Mouse (Mus musculus): Measurements from ENCODE around the gene Htra3. TPM values are rescaled to one million over a fixed set of nuclear protein-coding genes. Genes with fewer than 3 reads are reported as not detected.

The Htra3 gene
- polyA plus RNA-seq, 1 experiment = 9.8 TPM

DNA sequence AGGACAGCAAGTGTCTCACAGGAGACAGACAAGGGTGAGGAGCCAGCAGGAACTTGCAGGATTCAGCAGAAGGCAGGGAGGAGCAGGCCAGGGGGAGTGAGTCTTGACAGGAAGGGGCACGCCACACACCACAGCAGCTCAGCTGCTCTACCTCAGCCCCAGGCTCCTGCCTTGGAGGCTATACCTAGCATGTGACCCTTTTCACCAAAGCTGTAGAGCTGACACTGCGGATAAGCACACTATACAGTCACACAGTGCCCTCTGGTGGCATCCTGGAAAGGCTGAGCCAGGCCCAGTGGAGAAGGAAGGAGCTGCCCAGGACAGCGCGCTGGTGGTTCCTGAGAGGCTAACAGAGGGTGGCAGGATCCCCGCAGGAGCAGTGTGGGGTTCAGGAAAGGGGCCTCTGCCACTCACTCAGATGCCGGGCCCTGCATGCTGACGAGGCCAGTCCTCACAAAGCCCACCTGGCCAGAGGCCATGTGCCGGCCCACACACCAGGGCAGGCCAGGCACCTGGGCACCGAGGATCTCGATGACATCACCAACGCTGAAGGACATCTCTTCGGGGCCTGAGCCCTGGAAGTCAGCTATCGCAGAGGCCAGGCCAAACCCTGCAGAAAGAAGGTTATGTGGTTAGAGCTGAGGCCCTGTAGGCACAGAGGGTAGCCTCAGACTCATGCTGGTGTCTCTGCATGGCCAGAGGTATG lies 34.2 kb upstream of the Htra3 start:
- H3K36me3 ChIP-seq (ENCODE audit: control insufficient read depth, insufficient read depth, low read length) = peaks cover 11% of the 10 kb centered on the region; the same call in 1 of the 2 replicates
- H3K4me1 ChIP-seq (ENCODE audit: control insufficient read depth, insufficient read depth, low read length) = no peaks in the 10 kb centered on the region
- H3K27me3 ChIP-seq (replicated peaks; ENCODE audit: control insufficient read depth, insufficient read depth, low read length) = no peaks in the 10 kb centered on the region
- WGBS = 41% methylated on average over 13 of the region's 13 CpGs
- H3K27ac ChIP-seq (ENCODE audit: insufficient read depth, low read depth, low read length) = no peak overlapping the region
- no peak overlapping the region for H3K4me3 ChIP-seq (ENCODE audit: insufficient read depth, low read depth, low read length)
- DNase-seq = peak; percentile 63
- TF ChIP-seq CTCF (conservative IDR thresholded peaks at IDR 0.05; ENCODE audit: insufficient read depth, insufficient read length, low read depth, low read length) (peak; percentile 95), POLR2A (IDR thresholded peaks at IDR 0.05; ENCODE audit: low read depth, low read length) (no peak)

DNA sequence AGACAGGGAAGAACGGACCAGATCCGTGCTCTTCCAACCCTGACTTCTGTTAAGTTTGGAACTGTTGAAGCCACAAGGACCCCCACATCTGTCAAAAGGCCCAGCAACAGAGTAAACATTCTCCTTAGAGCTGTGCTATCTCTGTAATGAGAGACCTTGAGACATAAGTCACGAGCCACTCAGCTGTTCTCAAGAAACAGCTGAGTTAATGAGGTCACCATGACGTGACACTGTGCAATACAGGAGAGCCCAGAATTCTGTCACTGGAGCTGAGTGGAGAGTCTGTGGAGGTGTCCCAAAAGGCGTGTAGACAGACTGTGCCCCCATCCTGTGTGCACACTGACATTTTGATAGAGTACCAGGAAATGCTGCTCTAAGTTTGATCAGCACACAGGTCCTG lies 32.9 kb upstream of the Htra3 start:
- WGBS = 78% methylated on average over 5 of the region's 5 CpGs
- DNase-seq = no peak
- Histone ChIP-seq H3K27ac (ENCODE audit: insufficient read depth, low read depth, low read length) (no peak overlapping the region), H3K4me3 (ENCODE audit: insufficient read depth, low read depth, low read length) (no peak overlapping the region), H3K4me1 (ENCODE audit: control insufficient read depth, insufficient read depth, low read length) (no peaks in the 10 kb centered on the region), H3K27me3 (replicated peaks; ENCODE audit: control insufficient read depth, insufficient read depth, low read length) (no peaks in the 10 kb centered on the region), H3K36me3 (ENCODE audit: control insufficient read depth, insufficient read depth, low read length) (peaks cover 10% of the 10 kb centered on the region; the same call in 1 of the 2 replicates)
- TF ChIP-seq CTCF (conservative IDR thresholded peaks at IDR 0.05; ENCODE audit: insufficient read depth, insufficient read length, low read depth, low read length) (no peak), POLR2A (IDR thresholded peaks at IDR 0.05; ENCODE audit: low read depth, low read length) (no peak)

DNA sequence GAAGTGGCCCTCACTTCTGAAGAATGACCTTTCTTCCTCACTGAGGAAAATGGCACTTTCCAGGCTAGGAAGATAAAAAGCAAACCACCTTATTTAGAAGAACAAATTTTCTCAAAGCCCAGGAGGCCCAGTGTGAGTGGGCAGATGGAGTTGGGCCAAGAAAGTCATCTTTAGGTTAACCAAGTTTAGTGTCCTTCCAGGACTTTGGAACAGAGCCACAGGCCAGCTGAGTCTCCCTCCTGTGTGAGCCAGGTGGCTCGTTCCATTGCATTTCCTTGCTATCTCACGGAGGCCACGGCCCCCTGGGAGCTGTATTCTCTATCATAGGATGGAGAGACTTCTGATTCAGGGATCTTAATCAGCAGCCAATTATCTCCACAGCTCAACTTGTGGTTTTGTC lies 31.3 kb upstream of the Htra3 start:
- WGBS = 63% methylated on average over 3 of the region's 3 CpGs
- H3K36me3 ChIP-seq (ENCODE audit: control insufficient read depth, insufficient read depth, low read length) = peaks cover 4% of the 10 kb centered on the region
- no peak overlapping the region for H3K27ac ChIP-seq (ENCODE audit: insufficient read depth, low read depth, low read length)
- no peaks in the 10 kb centered on the region for H3K4me1 ChIP-seq (ENCODE audit: control insufficient read depth, insufficient read depth, low read length)
- no peaks in the 10 kb centered on the region for H3K27me3 ChIP-seq (replicated peaks; ENCODE audit: control insufficient read depth, insufficient read depth, low read length)
- TF ChIP-seq POLR2A (IDR thresholded peaks at IDR 0.05; ENCODE audit: low read depth, low read length) = no peak
- no peak for TF ChIP-seq CTCF (conservative IDR thresholded peaks at IDR 0.05; ENCODE audit: insufficient read depth, insufficient read length, low read depth, low read length)
- no peak for DNase-seq
- H3K4me3 ChIP-seq (ENCODE audit: insufficient read depth, low read depth, low read length) = no peak overlapping the region

DNA sequence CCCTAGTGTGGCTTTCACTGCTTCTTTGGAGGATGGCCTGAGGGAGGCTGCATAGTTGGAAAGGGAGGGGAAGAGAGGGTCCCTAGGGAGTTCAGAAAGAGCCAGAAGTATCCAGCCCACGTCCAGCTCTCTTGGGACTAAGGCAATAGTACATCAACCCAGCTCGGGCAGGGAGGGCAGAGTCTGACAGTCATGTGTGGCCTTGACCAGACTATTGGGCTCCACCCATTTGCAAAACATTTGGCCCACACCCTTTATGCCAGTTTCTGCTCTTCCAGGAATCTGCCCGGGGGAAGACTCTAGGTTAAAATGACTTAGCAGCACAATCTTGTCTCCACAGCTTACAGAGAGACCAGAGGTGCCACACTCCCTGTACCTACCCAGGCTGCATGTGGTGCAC lies 30.9 kb upstream of the Htra3 start:
- H3K4me1 ChIP-seq (ENCODE audit: control insufficient read depth, insufficient read depth, low read length) = no peaks in the 10 kb centered on the region
- no peaks in the 10 kb centered on the region for H3K27me3 ChIP-seq (replicated peaks; ENCODE audit: control insufficient read depth, insufficient read depth, low read length)
- DNase-seq = peak; percentile 65
- no peak overlapping the region for H3K4me3 ChIP-seq (ENCODE audit: insufficient read depth, low read depth, low read length)
- H3K36me3 ChIP-seq (ENCODE audit: control insufficient read depth, insufficient read depth, low read length) = peaks cover 4% of the 10 kb centered on the region
- WGBS = 32% methylated on average over 3 of the region's 3 CpGs
- no peak overlapping the region for H3K27ac ChIP-seq (ENCODE audit: insufficient read depth, low read depth, low read length)
- TF ChIP-seq CTCF (conservative IDR thresholded peaks at IDR 0.05; ENCODE audit: insufficient read depth, insufficient read length, low read depth, low read length) (no peak), POLR2A (IDR thresholded peaks at IDR 0.05; ENCODE audit: low read depth, low read length) (no peak)

DNA sequence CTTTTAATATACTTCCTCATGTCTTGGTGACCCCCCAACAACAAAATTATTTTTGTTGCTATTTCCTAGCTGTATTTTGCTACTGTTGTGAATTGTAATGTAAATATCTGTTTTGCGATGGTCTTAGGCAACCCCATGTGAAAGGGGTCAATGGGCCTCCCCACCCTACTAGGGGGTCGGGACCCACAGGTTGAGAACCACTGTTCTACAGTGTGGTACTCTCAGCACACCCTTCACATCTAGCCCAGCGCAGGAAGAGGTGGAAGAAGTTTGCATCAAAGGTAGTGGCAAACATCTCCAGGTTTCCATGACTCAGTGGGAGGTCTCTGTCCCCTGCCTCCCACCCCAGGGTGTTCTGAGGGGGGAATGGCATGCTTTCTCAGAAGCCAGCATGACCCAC lies 25.8 kb upstream of the Htra3 start:
- H3K36me3 ChIP-seq (ENCODE audit: control insufficient read depth, insufficient read depth, low read length) = no peaks in the 10 kb centered on the region; the same call in none of the 2 replicates
- 96% methylated on average over 3 of the region's 3 CpGs for whole genome bisulfite sequencing
- no peak for DNase-seq
- H3K27ac ChIP-seq (ENCODE audit: insufficient read depth, low read depth, low read length) = no peak overlapping the region
- no peaks in the 10 kb centered on the region for H3K4me1 ChIP-seq (ENCODE audit: control insufficient read depth, insufficient read depth, low read length)
- no peaks in the 10 kb centered on the region for H3K27me3 ChIP-seq (replicated peaks; ENCODE audit: control insufficient read depth, insufficient read depth, low read length)
- H3K4me3 ChIP-seq (ENCODE audit: insufficient read depth, low read depth, low read length) = no peak overlapping the region
- TF ChIP-seq CTCF (conservative IDR thresholded peaks at IDR 0.05; ENCODE audit: insufficient read depth, insufficient read length, low read depth, low read length) = no peak
- TF ChIP-seq POLR2A (IDR thresholded peaks at IDR 0.05; ENCODE audit: low read depth, low read length) = no peak

DNA sequence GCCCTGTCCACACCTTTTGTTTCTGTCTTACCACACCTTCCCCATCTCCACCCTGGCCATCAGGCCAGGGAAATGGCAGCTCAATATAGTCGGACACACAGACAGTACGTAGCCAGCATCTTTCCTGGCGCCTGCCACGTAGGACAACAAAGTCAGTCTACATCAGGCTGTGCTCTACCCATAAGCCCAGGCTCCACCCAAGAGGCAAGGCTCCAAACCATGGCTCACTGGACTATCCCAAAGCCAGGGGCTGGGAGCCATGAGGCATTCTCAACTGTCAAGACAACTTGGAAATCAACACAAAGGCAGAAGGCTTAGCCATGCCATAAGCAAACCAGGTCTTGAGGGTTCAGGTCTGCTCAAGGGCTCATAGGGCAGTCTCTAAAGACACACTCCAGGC lies 24.2 kb upstream of the Htra3 start:
- no peak overlapping the region for H3K4me3 ChIP-seq (ENCODE audit: insufficient read depth, low read depth, low read length)
- H3K4me1 ChIP-seq (ENCODE audit: control insufficient read depth, insufficient read depth, low read length) = no peaks in the 10 kb centered on the region
- peaks cover 2% of the 10 kb centered on the region for H3K36me3 ChIP-seq (ENCODE audit: control insufficient read depth, insufficient read depth, low read length)
- no peak for DNase-seq
- no peak for TF ChIP-seq CTCF (conservative IDR thresholded peaks at IDR 0.05; ENCODE audit: insufficient read depth, insufficient read length, low read depth, low read length)
- TF ChIP-seq POLR2A (IDR thresholded peaks at IDR 0.05; ENCODE audit: low read depth, low read length) = no peak
- WGBS = 89% methylated on average over 4 of the region's 4 CpGs
- H3K27ac ChIP-seq (ENCODE audit: insufficient read depth, low read depth, low read length) = no peak overlapping the region
- no peaks in the 10 kb centered on the region for H3K27me3 ChIP-seq (replicated peaks; ENCODE audit: control insufficient read depth, insufficient read depth, low read length)

DNA sequence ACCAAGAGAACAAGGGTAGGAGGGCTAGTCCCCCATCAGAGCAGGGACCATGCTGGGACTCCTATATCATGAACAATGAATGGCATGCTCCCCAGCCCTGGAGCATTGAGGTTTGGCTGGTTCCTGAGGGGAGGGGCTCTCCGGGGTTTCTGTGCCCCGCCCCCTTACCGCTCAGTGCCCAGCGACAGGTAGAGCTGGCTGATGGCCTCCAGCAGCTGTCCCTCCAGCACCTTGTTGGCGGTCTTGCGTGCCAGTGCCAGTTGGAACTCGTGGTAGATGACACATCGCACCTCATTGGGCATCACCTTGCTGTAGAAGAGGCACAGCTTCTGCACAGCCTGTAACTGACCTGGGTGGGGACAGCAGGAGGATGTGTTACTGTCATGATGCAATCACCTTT lies 23.6 kb upstream of the Htra3 start:
- Histone ChIP-seq H3K4me1 (ENCODE audit: control insufficient read depth, insufficient read depth, low read length) (no peaks in the 10 kb centered on the region), H3K4me3 (ENCODE audit: insufficient read depth, low read depth, low read length) (no peak overlapping the region), H3K27me3 (replicated peaks; ENCODE audit: control insufficient read depth, insufficient read depth, low read length) (no peaks in the 10 kb centered on the region), H3K36me3 (ENCODE audit: control insufficient read depth, insufficient read depth, low read length) (peaks cover 2% of the 10 kb centered on the region), H3K27ac (ENCODE audit: insufficient read depth, low read depth, low read length) (no peak overlapping the region)
- TF ChIP-seq CTCF (conservative IDR thresholded peaks at IDR 0.05; ENCODE audit: insufficient read depth, insufficient read length, low read depth, low read length) = no peak
- TF ChIP-seq POLR2A (IDR thresholded peaks at IDR 0.05; ENCODE audit: low read depth, low read length) = no peak
- 74% methylated on average over 8 of the region's 8 CpGs for WGBS
- no peak for DNase-seq
